Mouse (Mus musculus) brain, embryonic 14.5 days (tissue): ENCODE results near the gene Vmn1r44.
"Not testable (repeated sequence)": the region's sequence is repeated elsewhere in the genome, so short reads cannot be mapped to it uniquely, and the experiment has no call there.

ENCODE experiments used
- CTCF ChIP-seq: fragments of 200-500 bp; IDR thresholded peaks from 2 replicates; pipeline ENCODE4 v1.5.1; 2012; ENCODE audit warnings: inconsistent platforms, mild to moderate bottlenecking, moderate library complexity, borderline replicate concordance; ENCODE audit not compliant: insufficient read depth, insufficient read length; ENCODE audit errors: extremely low read depth
- POLR2A ChIP-seq: fragments of 200-500 bp; IDR thresholded peaks from 2 replicates; pipeline ENCODE4 v1.6.1; 2012; ENCODE audit warnings: mild to moderate bottlenecking, inconsistent platforms, borderline replicate concordance; ENCODE audit not compliant: poor library complexity, insufficient read depth, insufficient read length, severe bottlenecking; ENCODE audit errors: extremely low read depth

DNA sequence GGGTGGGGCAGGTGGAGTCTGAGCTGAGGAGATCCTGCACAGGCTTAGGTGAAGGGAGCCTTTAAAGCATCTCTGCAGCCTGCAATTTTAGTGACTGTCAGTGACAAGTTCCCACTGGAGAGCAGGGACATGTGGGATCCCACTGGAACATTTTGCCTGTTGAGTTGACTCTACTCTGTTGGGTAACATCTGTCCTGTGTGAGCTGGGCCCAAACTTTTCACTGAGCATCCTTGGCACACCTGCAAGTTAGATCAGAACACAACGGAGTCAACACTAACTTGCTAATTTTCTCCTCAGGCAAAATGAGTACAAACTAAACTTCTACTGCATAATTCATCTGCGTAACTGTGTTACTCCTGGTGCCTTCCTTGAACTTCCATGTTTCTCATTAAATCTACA is 57.0 kb downstream of the Vmn1r44 start, which contains the start of gene Vmn1r45:
- TF ChIP-seq POLR2A, CTCF: not testable (repeated sequence)
